Mouse (Mus musculus): ENCODE measurements around the gene Lasp1. TPM values are rescaled to one million over a fixed set of nuclear protein-coding genes. Genes with fewer than 3 reads are reported as not detected.
"Not testable (repeated sequence)": the region's sequence is repeated elsewhere in the genome, so short reads cannot be mapped to it uniquely, and the experiment has no call there.

Lasp1 gene
- polyA plus RNA-seq, 1 experiment from 2014 or later: 114 TPM

DNA sequence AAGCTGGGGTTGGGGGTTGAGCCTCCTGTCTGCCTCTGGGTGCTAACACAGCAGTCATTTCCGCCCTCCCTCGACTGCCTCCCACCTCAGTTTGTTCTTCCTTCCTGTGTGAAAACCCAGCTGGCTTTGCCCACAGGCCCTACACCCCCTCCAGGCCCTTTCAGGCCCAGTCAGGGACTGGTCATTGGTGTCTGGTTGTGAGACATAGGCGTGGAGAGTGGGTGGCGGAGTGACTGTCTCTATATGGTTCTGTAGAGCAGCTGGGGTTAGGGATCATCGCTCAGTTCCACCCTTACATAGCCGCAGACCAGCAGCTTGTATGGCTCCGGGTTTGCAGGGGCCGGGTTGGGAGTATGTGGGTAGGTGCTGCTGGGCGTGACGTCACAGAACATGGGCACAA lies 26.5 kb downstream of the Lasp1 start:
- Histone ChIP-seq H3K4me1 (replicated peaks) (peaks cover 11% of the 10 kb centered on the region), H3K4me3 (no peak overlapping the region), H3K4me2 (no peak overlapping the region), H3K27me3 (no peaks in the 10 kb centered on the region), H3K9me3 (no peaks in the 10 kb centered on the region), H3K9ac (no peak overlapping the region), H3K27ac (replicated peaks) (peak overlapping the region; percentile 28; the same call in 1 of the 2 replicates), H3K36me3 (peaks cover 93% of the 10 kb centered on the region)
- no peak for ATAC-seq (ENCODE audit: low read depth)
- WGBS: 88% methylated on average over 10 of the region's 10 CpGs

DNA sequence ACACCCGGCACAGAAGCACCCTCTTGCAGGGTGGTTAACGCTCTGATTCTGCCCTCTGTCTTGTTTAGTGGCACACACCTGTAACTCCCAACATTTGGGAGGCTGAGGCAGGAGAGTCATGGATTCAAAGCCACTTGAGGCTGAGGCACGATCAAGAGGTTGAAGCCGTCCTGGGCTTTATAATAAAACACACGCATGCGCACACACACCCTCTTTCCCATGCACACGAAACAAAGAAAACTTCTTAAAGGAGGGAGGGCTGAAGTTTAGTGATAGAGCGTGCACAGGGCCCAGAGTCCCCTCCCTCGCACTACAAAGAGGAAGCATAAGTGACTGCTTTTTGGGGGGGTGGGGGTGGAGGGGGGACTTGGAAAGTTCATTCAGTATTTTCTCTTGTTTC lies 27.2 kb downstream of the Lasp1 start:
- Histone ChIP-seq H3K27me3 (no peaks in the 10 kb centered on the region), H3K9ac (no peak overlapping the region), H3K36me3 (peaks cover 90% of the 10 kb centered on the region), H3K9me3 (no peaks in the 10 kb centered on the region), H3K27ac (replicated peaks) (no peak overlapping the region), H3K4me2 (no peak overlapping the region), H3K4me3 (no peak overlapping the region), H3K4me1 (replicated peaks) (peaks cover 11% of the 10 kb centered on the region)
- 88% methylated on average over 9 of the region's 9 CpGs for WGBS
- ATAC-seq (ENCODE audit: low read depth): no peak

DNA sequence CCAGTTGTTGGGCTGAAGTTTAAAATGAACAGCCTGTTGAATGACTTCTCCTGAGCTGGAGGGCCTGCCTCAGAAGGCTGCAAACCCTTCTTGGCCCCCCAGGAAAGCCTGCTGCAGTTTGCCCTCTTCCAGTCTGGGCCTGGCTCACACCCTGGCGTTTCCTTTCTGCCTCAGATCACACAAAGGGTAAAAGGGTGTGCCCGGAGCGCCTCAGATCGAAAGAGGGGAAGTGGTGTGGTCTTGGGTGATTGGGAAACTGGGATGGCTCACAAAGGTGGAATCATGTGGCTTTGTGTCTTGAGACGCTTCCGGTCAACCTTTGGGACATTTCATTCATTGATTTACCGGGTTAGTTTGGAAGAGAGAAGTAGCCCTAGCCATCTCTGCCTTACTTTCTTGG lies 27.6 kb downstream of the Lasp1 start:
- Histone ChIP-seq H3K4me2 (no peak overlapping the region), H3K4me3 (no peak overlapping the region), H3K9ac (no peak overlapping the region), H3K27me3 (no peaks in the 10 kb centered on the region), H3K4me1 (replicated peaks) (peaks cover 11% of the 10 kb centered on the region), H3K9me3 (no peaks in the 10 kb centered on the region), H3K27ac (replicated peaks) (no peak overlapping the region), H3K36me3 (peaks cover 86% of the 10 kb centered on the region)
- WGBS: 79% methylated on average over 7 of the region's 7 CpGs
- no peak for ATAC-seq (ENCODE audit: low read depth)

DNA sequence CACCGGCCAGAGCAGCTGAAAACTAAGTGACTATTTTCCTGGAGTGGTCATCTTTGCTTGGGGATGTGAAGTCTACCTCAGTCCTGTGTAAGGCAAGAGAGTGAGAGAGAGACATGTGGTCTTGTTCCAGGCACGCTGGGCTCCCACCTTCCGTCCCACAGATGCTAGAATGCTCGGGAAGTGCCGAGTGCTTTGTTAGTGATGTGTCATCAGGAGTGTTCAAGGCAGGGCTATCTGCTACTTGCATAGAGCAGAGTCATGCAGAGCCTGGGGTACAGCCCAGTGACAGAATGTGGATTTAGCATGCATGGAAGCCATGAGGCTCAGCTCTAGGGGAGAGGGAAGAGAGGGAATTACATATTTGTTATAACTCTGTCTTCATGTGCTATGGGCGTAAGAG lies 28.9 kb downstream of the Lasp1 start:
- ATAC-seq (ENCODE audit: low read depth): no peak
- peaks cover 16% of the 10 kb centered on the region for H3K4me1 ChIP-seq (replicated peaks)
- peaks cover 81% of the 10 kb centered on the region for H3K36me3 ChIP-seq
- no peak overlapping the region for H3K9ac ChIP-seq
- H3K4me3 ChIP-seq: no peak overlapping the region
- H3K9me3 ChIP-seq: no peaks in the 10 kb centered on the region
- H3K27me3 ChIP-seq: no peaks in the 10 kb centered on the region
- no peak overlapping the region for H3K27ac ChIP-seq (replicated peaks)
- H3K4me2 ChIP-seq: no peak overlapping the region
- 91% methylated on average over 6 of the region's 6 CpGs for WGBS

DNA sequence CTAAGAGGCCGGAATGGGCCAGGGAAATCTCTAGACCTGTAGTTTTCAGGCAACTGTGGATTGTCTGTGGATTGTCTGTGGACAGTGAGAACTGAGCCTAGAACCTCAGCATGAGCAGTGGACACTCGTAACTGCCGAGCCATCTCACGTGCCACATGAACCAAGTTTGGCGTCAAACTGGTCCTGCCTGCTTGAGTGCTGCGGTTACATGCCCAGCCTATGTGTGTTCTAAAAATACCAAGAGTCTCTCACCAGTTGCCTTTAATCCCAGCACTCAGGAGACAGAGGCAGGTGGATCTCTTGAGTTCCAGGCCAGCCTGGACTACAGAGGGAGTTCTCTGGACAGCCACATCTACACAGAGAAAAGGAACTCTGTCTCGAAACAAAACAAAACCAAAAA lies 30.6 kb downstream of the Lasp1 start:
- Histone ChIP-seq H3K4me2 (no peak overlapping the region), H3K27ac (replicated peaks) (no peak overlapping the region), H3K4me1 (replicated peaks) (peaks cover 17% of the 10 kb centered on the region), H3K36me3 (peaks cover 78% of the 10 kb centered on the region), H3K9me3 (no peaks in the 10 kb centered on the region), H3K9ac (no peak overlapping the region), H3K4me3 (no peak overlapping the region), H3K27me3 (no peaks in the 10 kb centered on the region)
- 92% methylated on average over 7 of the region's 7 CpGs for WGBS
- no peak for ATAC-seq (ENCODE audit: low read depth)

DNA sequence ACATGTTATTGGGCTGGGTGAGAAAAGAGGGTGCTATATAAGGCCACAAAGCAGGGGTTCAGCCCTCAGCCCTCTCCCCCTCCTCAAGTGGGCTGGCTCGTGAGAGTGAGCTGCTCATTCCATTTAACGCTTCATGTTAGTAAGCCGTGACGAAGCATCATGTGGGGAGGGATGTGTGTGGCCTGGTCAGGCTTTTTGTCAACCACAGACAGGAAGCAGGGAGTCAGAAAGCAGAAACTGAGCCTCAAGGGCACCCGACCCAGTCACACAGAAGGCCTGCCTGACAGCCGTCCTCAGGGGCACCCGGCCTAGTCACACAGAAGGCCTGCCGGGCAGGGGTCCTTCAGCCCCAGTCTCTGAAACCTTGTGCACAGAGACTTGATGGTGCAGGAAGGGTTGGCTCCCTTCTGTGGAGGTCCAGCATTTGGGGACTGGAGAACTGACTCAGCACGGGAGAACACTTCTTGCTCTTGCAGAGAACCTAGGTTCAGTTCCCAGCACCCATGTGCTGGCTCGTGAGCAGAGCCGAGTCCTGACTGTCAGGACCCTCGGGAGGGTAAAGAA lies 31.2 kb downstream of the Lasp1 start:
- no peak overlapping the region for H3K27ac ChIP-seq (replicated peaks)
- H3K4me1 ChIP-seq (replicated peaks): peaks cover 11% of the 10 kb centered on the region
- peaks cover 78% of the 10 kb centered on the region for H3K36me3 ChIP-seq
- ATAC-seq (ENCODE audit: low read depth): no peak
- 84% methylated on average over 12 of the region's 12 CpGs for WGBS
- no peak overlapping the region for H3K4me3 ChIP-seq
- no peak overlapping the region for H3K9ac ChIP-seq
- H3K27me3 ChIP-seq: no peaks in the 10 kb centered on the region
- H3K9me3 ChIP-seq: no peaks in the 10 kb centered on the region
- H3K4me2 ChIP-seq: no peak overlapping the region

DNA sequence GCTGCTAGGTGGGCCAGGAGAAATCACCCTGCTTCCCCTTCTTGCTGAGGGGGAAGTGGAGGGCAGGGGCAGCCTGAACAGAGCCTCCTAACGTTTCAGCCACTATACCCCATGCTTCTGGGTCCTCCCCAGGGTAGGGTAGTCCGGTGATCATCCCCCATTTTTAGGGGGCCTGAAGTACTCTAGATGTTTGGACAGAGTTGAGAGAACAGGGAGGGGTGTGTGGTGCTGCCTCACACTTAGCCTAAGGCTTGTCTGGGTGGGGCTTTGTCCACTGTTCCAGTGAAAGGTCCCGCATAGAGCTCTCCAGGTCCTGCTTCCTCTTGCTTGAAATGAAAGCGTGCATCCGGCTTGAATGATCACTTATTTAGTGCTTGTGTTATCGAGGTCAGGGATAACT lies 31.7 kb downstream of the Lasp1 start:
- Histone ChIP-seq H3K27ac (replicated peaks) (no peak overlapping the region), H3K27me3 (no peaks in the 10 kb centered on the region), H3K9ac (no peak overlapping the region), H3K4me2 (no peak overlapping the region), H3K36me3 (peaks cover 78% of the 10 kb centered on the region), H3K9me3 (no peaks in the 10 kb centered on the region), H3K4me3 (no peak overlapping the region), H3K4me1 (replicated peaks) (peaks cover 6% of the 10 kb centered on the region; the same call in 1 of the 2 replicates)
- 89% methylated on average over 6 of the region's 6 CpGs for WGBS
- no peak for ATAC-seq (ENCODE audit: low read depth)

DNA sequence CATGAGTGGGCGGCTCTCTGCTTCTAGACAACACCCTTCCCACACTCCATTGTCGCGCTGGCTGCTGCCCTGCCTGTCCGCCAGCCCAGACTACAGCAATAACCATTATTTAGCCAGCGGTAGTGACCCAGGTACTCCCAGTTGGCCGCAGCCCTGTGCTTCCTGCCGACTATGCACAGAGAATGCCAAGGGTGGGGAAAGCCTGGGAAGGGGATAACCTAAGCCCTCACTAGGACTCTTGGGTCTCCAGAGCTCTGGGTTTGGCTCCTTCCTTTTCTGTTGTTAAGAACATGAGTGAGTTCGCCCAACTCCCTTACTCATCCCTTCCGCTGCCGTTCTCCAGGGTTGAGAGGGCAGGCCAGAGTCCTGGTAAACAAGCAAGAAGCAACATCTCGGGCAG lies 33.2 kb downstream of the Lasp1 start:
- Histone ChIP-seq H3K27ac (replicated peaks) (no peak overlapping the region), H3K4me1 (replicated peaks) (peaks cover 6% of the 10 kb centered on the region; the same call in 1 of the 2 replicates), H3K36me3 (peaks cover 78% of the 10 kb centered on the region), H3K4me3 (no peak overlapping the region), H3K27me3 (no peaks in the 10 kb centered on the region), H3K9ac (no peak overlapping the region), H3K4me2 (no peak overlapping the region), H3K9me3 (no peaks in the 10 kb centered on the region)
- 70% methylated on average over 11 of the region's 11 CpGs for WGBS
- ATAC-seq (ENCODE audit: low read depth): no peak

DNA sequence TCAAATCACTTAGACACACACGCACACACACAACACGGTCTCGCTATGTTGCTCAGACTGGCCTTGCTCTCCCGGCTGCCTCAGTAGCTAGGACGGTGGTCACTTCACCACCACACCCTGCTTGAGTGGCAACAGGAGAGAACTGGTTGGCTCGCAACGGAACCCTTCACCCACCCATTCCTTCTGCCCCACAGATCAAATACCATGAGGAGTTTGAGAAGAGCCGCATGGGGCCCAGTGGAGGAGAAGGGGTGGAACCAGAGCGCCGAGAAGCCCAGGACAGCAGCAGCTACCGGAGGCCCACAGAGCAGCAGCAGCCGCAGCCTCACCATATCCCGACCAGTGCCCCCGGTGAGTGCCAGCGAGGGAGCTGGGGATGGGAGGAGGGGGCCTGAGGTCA lies 34.6 kb downstream of the Lasp1 start:
- WGBS: 79% methylated on average over 15 of the region's 15 CpGs
- Histone ChIP-seq H3K9me3 (no peaks in the 10 kb centered on the region), H3K4me3 (no peak overlapping the region), H3K36me3 (peaks cover 77% of the 10 kb centered on the region), H3K9ac (no peak overlapping the region), H3K27ac (replicated peaks) (no peak overlapping the region), H3K27me3 (no peaks in the 10 kb centered on the region), H3K4me2 (no peak overlapping the region), H3K4me1 (replicated peaks) (peaks cover 6% of the 10 kb centered on the region; the same call in 1 of the 2 replicates)
- no peak for ATAC-seq (ENCODE audit: low read depth)

DNA sequence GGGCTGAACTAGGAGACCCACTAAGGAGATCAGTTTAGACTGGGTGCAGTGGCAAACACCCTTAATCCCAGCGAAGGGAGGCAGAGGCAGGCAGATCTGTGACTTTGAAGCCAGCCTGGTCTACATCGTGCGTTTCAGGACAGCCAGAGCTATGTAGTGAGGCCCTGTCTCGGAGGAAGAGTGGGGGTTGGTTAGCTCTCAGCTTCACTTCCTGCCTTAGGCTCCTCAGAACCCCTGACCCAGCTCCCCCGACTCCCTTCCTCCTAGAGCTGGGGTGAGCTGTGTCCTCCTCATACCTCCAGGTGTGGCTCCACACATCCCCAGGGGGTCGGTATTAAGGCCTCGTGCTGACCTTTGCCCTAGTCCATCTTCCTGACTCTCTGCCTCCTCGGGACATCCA lies 37.7 kb downstream of the Lasp1 start:
- Histone ChIP-seq H3K36me3 (peaks cover 55% of the 10 kb centered on the region), H3K4me3 (no peak overlapping the region), H3K27ac (replicated peaks) (no peak overlapping the region), H3K4me2 (no peak overlapping the region), H3K27me3 (no peaks in the 10 kb centered on the region), H3K9ac (no peak overlapping the region), H3K4me1 (replicated peaks) (peaks cover 13% of the 10 kb centered on the region), H3K9me3 (no peaks in the 10 kb centered on the region)
- no peak for ATAC-seq (ENCODE audit: low read depth)
- WGBS: 72% methylated on average over 8 of the region's 8 CpGs

DNA sequence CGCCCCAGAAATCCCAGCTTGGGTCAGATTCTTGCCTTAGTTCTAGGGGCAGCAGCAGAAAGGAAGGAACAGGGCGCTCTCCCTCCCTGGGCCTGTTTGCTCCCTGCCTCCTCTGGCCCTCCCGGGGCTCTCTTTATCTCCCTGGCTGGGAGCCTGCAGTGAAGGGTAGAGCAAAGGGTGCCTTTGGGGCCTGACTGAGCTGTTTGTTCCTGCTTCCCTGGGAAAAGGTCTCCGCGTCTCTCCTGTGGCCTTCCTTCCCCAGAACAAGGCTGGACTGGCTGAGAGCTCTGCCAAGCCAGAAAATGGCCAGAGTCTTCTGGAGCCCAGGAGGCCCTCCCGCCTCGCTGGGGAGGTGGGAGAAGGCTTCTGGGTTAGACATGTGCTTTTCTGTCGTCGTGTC lies 38.3 kb downstream of the Lasp1 start:
- not testable (repeated sequence) for H3K9ac ChIP-seq; H3K27me3 ChIP-seq; H3K4me3 ChIP-seq; H3K27ac ChIP-seq (replicated peaks); H3K9me3 ChIP-seq; H3K4me2 ChIP-seq; ATAC-seq (ENCODE audit: low read depth)
- H3K36me3 ChIP-seq: peaks cover 55% of the 10 kb centered on the region
- H3K4me1 ChIP-seq (replicated peaks): peaks cover 18% of the 10 kb centered on the region
- WGBS: 85% methylated on average over 9 of the region's 9 CpGs

DNA sequence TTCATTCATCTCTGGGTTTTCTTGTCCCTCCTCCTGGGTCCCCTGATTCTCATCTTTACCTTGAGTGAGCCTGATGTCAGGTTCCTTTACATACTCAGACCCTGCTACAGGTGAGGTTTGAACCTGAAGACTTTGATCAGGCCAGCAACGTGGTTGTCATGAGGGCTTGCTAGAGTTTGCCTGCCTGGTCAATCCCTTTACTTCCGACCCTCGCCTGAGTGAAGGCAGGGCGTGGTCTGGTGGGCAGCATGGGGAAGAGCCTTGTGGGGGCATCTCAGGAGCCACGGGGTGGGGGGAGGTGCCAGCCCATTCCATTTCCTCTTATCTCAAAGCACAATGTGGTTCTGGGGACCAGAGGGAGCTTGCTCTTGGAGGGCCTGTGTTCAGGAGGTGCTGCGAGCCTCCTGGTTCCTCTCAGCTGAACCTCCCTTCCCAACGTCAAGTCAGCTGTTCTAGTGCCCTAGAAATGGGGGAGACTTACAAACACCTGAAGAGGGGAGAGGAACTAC lies 38.9 kb downstream of the Lasp1 start:
- WGBS: 87% methylated on average over 7 of the region's 7 CpGs
- H3K27ac ChIP-seq (replicated peaks): no peak overlapping the region
- no peaks in the 10 kb centered on the region for H3K9me3 ChIP-seq
- no peak for ATAC-seq (ENCODE audit: low read depth)
- no peak overlapping the region for H3K4me2 ChIP-seq
- H3K4me1 ChIP-seq (replicated peaks): peaks cover 18% of the 10 kb centered on the region
- no peak overlapping the region for H3K4me3 ChIP-seq
- H3K36me3 ChIP-seq: peaks cover 50% of the 10 kb centered on the region
- no peaks in the 10 kb centered on the region for H3K27me3 ChIP-seq
- H3K9ac ChIP-seq: no peak overlapping the region

DNA sequence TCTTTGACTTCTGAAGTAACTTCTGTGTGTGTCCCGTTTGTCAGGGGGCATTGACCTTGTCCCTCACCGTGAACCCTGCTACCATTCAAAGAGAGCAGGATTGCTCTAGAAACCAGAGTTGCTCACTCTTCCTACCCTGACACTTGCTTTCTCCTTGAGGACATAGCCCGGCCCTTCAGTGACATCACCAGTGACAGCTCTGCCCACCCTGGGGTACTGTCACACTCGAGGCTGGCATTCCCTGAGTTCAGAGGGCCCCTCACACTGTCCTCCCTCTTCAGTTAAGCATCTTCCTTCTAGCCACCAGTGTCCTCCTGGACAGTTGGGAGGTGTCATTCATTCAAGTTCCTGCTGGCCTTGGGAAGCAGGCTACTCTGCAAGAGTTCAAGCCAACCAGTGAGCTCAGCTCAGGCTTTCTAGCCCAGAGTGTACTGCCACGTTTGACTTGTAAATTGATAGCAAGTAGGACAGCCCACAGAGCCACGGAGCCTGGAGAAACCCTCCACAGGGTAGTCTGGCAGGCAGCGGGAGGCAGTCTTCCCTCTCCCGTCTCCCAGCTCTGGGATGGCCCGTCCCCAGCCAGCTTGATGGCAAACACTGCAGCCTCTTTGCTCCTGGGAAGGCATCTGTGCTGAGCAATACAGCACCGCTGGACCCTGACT lies 40.1 kb downstream of the Lasp1 start:
- 39% methylated on average over 10 of the region's 10 CpGs for WGBS

More for the DNA sequence above, 40.1 kb downstream of the Lasp1 start:
- H3K9ac ChIP-seq: peak overlapping the region; percentile 50; the same call in 1 of the 2 replicates
- no peak overlapping the region for H3K4me2 ChIP-seq
- no peak for ATAC-seq (ENCODE audit: low read depth)
- H3K36me3 ChIP-seq: peaks cover 44% of the 10 kb centered on the region
- H3K27me3 ChIP-seq: no peaks in the 10 kb centered on the region
- H3K9me3 ChIP-seq: no peaks in the 10 kb centered on the region
- no peak overlapping the region for H3K4me3 ChIP-seq
- peak overlapping the region; percentile 7; the same call in 1 of the 2 replicates for H3K27ac ChIP-seq (replicated peaks)
- peaks cover 17% of the 10 kb centered on the region for H3K4me1 ChIP-seq (replicated peaks)

All from neural tube, embryonic 13.5 days (tissue).